Mouse (Mus musculus): ENCODE results near the gene 1700024P04Rik. TPM values are rescaled to one million over a fixed set of nuclear protein-coding genes. Genes with fewer than 3 reads are reported as not detected.
A peak's percentile ranks its signal among the peaks of the same experiment; 100 is the strongest.

The 1700024P04Rik gene
- polyA plus RNA-seq, 1 experiment: not detected

DNA sequence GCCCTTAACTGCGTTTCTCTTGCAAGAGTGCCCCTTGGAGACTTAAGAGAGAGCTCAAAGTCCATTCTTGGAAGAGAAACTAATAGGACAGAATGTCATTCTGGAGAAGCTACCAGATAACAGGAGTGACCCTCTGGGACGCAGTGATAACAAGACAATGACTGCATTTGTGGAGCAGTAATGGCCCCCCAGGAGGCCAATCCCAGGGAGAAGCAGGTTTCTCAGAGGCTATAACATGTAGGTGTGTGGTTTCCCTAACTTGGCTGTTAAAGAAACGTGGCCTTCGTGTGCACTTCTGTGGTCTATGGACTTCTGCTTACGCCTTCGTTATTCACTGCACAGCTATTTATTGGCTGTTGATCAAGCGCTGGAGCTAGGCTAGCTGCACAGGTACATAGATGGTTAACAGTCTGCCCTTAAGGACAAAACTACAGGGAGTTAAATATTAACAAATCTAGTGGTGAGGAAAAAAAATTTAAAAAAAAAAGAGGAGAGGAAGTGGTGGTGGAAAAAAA, 42.5 kb downstream of the 1700024P04Rik start:
- no peak for TF ChIP-seq POLR2A (IDR thresholded peaks at IDR 0.05; ENCODE audit: low read depth, low read length)
- no peak for TF ChIP-seq CTCF (IDR thresholded peaks at IDR 0.05; ENCODE audit: extremely low read depth, insufficient read length, insufficient replicate concordance, low read depth, low read length)
- Histone ChIP-seq H3K4me1 (ENCODE audit: control insufficient read depth, insufficient read depth, insufficient read length, low read length) (peaks cover 13% of the 10 kb centered on the region), H3K4me3 (ENCODE audit: low read depth, low read length) (no peak overlapping the region), H3K36me3 (ENCODE audit: control insufficient read depth, insufficient read depth, low read length) (no peaks in the 10 kb centered on the region), H3K27me3 (ENCODE audit: control insufficient read depth, insufficient read depth, low read length) (no peaks in the 10 kb centered on the region), H3K27ac (ENCODE audit: insufficient read depth, low read depth, low read length) (peak overlapping the region; percentile 93)
- 27% methylated on average over 7 of the region's 7 CpGs for WGBS

- H3K4me1 ChIP-seq (ENCODE audit: control insufficient read depth, insufficient read depth, insufficient read length, low read length): peaks cover 4% of the 10 kb centered on the region; the same call in 1 of the 2 replicates
- H3K27me3 ChIP-seq (ENCODE audit: control insufficient read depth, insufficient read depth, low read length): no peaks in the 10 kb centered on the region
- 78% methylated on average over 6 of the region's 6 CpGs for WGBS
- no peaks in the 10 kb centered on the region for H3K36me3 ChIP-seq (ENCODE audit: control insufficient read depth, insufficient read depth, low read length)
- TF ChIP-seq POLR2A (IDR thresholded peaks at IDR 0.05; ENCODE audit: low read depth, low read length): no peak
- TF ChIP-seq CTCF (IDR thresholded peaks at IDR 0.05; ENCODE audit: extremely low read depth, insufficient read length, insufficient replicate concordance, low read depth, low read length): no peak
- no peak overlapping the region for H3K27ac ChIP-seq (ENCODE audit: insufficient read depth, low read depth, low read length)
- H3K4me3 ChIP-seq (ENCODE audit: low read depth, low read length): no peak overlapping the region
These were observed 47.3 kb downstream of the 1700024P04Rik start for GRCm38 (mm10) chr13:98937108-98937507.

Other genes with a start within 250 kb of the 1700024P04Rik start
- 3.2 and 8.5 TPM in 2 replicates for gene Fcho2, start 169.1 kb downstream of the 1700024P04Rik start, polyA plus RNA-seq (2012; rRNA removed)
- gene Tnpo1, start 58.2 kb downstream of the 1700024P04Rik start, polyA plus RNA-seq (2012; rRNA removed): 5.2 and 10.7 TPM in 2 replicates
- 1.2 and 2.0 TPM in 2 replicates for gene Zfp366, start 200.3 kb upstream of the 1700024P04Rik start, polyA plus RNA-seq (2012; rRNA removed)